Mouse (Mus musculus) thymus, postnatal 4 days (tissue): ENCODE data around the gene Rhot2.

Experiments used
- DNase-seq: peaks from one replicate; pipeline ENCODE4 v3.0.0; 2021

Gene Rhot2

DNA sequence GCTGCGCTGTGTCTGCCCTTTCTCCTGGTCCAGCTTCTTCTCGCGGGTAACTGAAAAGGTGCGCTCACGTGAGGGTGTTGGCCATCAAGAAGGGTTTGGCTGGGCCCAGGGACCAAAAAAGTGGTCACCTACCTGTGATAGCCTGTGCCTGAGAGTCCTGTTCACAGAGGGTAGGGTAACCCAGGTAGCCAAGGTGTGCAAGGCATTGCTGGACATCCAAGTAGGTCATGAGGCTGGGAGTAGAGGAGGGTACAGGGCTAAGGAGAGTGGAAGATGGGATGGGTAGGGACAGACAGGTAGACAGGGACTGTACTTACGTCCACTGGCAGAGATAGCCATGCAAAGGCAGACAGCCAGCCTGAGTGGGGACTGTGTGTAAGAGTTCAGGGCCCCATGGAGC, 4.1 kb downstream of the Rhot2 start:
- DNase-seq = no peak

DNA sequence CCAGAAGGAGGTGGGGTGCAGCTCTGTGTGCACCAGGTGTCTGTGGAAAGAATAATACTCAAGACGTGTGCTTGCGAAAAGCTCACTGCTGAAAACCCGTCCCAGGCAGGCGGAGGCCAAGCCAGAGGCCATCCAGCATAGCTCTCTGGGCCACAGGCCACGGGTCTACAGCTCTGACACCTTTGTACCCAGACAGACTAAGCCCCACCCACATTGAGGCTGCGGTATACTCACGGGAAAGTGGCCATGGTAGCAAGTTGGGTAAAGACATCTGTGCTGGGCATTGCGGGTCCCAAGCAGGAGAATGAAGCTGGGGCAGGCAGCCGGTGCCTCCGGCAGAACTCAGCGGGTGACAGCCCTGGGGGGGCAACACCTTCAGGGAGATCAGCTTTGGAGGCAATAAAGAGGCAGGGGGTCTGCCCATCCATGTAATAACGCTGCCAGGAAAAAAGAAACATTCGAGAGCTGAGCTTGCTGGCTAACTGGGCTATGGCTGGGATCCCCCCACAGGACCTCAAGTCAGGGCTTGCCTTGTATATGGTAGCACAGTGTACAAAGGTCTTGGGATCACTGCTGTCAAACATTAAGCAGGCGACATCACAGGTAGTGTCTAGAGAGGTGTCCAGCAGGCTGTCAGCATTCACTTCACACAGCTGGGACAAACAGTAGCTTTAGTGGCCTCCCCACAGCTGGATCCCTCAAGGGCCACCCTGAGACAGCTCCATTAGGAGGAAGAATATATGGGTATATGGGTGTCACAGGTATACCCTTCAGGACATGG, 5.0 kb downstream of the Rhot2 start:
- no peak for DNase-seq

DNA sequence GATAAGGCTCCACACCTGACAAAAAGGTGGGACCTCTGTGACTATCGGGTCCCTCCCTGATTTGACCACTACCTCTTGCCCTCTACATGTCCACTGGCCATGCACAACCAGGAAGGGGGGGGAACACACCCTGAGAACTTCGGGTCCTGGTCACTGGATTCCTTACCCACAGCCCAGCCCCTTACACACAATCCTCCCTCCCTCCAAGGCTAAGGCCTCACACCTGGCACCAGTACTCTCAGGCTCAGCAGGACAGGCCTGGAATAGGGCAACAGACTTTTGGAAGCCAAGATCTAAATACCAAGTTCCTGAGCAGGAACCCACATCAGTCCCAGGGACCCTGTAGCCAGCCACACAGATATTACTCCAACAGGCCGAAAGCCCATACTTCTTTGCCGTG, 5.7 kb downstream of the Rhot2 start:
- no peak for DNase-seq

DNA sequence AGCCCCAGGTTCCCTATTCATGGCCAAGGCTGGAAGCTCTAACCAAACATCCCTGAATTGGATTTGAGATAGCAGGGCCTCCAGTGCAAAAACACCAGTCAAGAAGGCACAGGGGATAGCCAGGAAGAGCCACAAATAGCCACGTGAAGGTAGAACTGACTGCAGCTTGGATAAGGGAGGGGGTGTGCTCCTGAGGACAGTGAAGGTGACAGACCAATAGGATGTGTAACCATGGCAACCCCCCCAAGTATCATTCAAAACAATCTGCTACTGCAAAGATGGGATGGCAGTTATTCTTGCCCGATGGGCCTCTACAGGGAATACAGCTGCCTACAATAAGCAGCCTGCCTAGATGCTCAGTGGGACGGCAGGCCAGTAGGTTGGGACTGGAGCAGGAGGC, 7.1 kb downstream of the Rhot2 start:
- DNase-seq = no peak

GRCm38 (mm10) chr17:25837076-25837410, 7.6 kb downstream of the Rhot2 start, which contains the start of gene Rhbdl1:
Rhbdl1 (minus strand) TSS chr17:25837295.
- DNase-seq = peak; percentile 75

- no peak for DNase-seq
Measured at GRCm38 (mm10) chr17:25836397-25837075, 8.1 kb downstream of the Rhot2 start.

- no peak for DNase-seq
Measured at GRCm38 (mm10) chr17:25835816-25836215, 8.8 kb downstream of the Rhot2 start.

- DNase-seq = no peak
Measured at GRCm38 (mm10) chr17:25835301-25835700, 9.3 kb downstream of the Rhot2 start.

DNA sequence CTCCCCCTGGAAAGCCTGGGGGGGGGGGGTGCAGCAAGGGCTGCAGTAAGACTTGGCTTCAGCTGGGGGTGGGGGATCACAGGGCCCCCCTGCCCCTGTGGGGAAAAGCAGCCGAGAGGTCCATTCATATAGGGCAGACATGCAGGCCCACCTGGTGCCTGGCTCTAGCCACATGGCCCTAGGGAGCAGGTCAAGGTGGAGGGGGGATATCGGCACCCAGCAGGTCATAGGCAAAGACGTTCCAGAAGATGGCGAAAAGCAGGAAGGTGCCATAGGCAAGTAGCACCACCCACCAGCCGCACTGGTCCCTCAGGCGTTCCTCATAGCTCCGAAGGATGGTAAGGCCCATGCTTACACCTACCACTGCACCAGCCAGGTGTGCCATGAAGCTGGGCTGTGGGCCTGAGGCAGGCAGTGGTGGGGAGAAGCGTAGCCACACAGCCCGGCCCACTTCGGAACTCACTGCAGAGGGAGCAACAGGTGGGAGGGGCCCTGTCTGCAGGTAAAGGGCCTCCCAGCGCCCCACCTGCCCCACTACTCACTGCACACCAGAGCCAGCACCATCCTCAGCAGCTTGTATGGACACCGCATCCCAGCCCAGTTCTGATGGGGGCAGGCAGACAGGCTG, 9.9 kb downstream of the Rhot2 start:
- no peak for DNase-seq

DNA sequence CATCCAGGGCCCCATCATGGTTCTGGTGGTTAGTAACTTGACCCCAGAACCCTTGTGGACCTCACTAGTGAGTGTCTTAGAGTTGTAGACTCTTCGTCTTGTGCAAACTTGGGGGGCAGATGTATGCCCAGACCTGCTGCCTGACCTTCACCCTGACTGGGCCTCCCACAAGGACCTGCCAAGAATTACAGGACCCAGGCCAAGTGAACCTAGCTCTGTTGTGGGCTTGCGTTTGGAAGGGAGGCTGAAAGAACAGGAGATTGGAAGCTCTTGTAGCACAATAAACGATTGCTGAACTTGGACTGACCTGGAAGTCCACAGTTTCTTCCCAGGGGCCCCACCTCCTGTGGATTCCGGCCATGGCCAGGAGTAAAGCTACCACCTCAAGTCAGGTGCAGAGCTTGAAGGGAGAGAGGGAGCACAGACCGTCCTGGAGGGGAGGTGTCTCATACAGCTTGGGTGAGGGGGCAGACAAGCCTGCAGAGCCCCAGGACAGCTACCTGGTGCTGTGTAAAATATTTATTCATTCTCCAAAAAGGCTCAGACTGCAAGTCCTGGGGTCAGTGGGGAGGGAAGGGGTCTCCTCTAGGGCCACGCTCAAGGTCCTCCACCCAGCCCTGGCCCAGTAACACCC, 10.6 kb downstream of the Rhot2 start:
- no peak for DNase-seq

DNA sequence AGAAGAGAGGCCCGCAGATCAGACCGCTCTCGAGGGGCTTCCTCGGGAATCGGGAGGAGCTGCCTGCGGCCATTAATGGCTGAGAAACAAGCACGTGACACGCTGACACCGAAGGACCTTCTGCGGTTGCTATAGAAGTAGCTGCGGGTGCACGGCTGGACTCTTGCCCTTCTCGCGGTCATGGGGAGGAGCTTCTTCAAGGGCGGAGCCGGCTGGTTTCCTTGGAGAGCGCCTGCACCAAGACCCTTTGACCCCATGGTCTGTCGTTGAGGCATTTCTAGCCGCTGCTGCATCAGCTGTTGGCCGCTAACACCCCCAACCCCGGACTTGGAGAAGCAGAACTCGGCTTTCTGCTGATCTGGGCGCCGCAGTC, 11.4 kb downstream of the Rhot2 start, which contains the start of gene Stub1:
Stub1 (minus strand) TSS at position 114 of the 373 bp plus-strand sequence.
- DNase-seq = no peak

DNA sequence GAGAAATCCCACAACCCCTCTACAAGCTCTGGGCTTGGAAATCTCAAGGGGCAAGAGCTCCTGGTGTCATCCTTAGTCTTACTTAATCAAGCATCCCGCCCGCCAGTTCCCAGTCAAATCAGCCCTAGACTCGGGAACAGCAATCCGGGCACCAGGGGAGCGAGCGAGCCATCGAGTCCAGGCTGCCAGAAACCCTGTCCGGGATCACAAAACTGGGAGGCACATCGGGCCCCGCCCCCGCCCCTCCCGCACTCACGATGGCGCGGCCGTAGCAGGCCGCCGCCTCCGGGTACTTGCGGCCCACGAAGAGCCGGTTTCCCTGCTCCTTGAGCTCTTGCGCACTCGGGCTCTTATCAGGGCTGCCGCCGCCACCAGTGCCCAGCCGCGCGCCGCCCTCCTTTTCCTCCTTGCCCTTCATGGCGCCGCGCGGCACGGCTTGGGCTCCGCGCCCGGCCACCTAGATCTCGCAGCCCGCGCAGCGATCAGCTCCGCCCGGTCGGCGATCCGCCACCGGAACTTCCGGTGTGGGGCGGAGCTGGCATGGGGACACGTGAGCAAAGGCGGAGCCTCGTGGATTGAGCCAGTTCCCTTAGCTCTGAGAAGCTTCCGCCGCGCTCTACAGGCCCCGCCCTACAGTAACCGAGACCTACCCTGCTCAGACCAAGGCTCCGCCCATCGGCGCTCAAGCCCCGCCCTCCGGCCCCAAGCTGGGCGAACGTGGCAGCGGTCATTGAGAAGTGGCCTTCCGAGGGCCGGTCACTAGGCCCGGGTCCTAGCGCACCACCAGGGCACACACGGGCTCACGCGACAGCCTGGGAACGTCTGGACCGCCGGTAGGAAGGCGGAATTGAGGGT, 12.0 kb downstream of the Rhot2 start:
- peak; percentile 99 for DNase-seq

- DNase-seq = no peak
Measured at GRCm38 (mm10) chr17:25831451-25832281, 13.0 kb downstream of the Rhot2 start.

GRCm38 (mm10) chr17:25830806-25831431, 13.7 kb downstream of the Rhot2 start:
- DNase-seq = no peak

DNA sequence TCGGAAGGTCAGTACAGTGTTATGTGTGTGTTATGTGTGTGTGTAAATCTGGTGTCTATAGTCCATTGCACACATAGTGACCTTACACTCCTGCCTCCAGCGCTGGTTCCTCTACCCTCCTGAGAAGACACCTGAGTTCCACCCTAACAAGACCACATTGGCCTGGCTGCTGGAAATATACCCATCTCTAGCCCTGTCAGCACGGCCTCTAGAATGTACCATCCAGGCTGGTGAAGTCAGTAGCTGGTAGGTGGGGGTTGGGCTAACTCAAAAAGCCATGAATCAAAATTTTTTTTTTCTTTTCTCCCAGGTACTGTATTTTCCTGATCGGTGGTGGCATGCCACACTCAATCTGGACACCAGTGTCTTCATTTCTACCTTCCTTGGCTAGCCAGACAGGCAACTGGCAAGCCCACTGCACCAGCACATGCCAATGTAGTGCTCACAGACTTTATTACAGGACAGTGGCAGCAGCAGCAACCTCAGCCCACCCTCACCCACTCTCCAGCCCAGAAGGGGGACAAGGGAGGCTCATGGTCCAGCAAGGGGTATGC, 14.4 kb downstream of the Rhot2 start:
- DNase-seq = no peak

- no peak for DNase-seq
Measured at GRCm38 (mm10) chr17:25829558-25830017, 15.1 kb downstream of the Rhot2 start.

- peak; percentile 83 for DNase-seq
Measured at GRCm38 (mm10) chr17:25828712-25829557, 15.7 kb downstream of the Rhot2 start, which contains the start of gene Jmjd8. Jmjd8 (plus strand) TSS chr17:25828867.

DNA sequence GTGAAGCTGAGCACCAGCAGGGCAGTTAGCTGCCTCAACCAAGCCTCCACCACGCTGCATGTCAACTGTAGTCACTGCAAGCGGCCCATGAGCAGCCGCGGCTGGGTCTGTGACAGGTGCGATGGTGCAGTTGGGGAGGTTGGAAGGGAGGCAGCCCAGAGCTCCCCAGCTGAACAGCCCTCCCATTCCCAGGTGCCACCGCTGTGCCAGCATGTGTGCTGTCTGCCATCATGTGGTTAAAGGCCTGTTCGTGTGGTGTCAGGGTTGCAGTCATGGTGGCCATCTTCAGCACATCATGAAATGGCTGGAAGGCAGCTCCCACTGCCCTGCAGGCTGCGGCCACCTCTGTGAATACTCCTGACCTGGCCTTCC, 16.4 kb downstream of the Rhot2 start:
- no peak for DNase-seq

GRCm38 (mm10) chr17:25827546-25828222, 17.0 kb downstream of the Rhot2 start:
- DNase-seq = no peak
